Mouse (Mus musculus): ENCODE measurements around the gene Ankrd10. TPM values are rescaled to one million over a fixed set of nuclear protein-coding genes. Genes with fewer than 3 reads are reported as not detected.

Gene Ankrd10
- total RNA-seq, 2 experiments from 2014 or later = 37.2 to 38.0 TPM

- intact Hi-C loops (cut with DNase I) = loop anchor here (5.0 kb wide), 2 partner anchors 83 to 112 kb away; partner anchors contain the start of gene 1700016D06Rik
- DNase-seq = no peak
Measured at GRCm38 (mm10) chr8:11619091-11619490, 16.5 kb downstream of the Ankrd10 start.

GRCm38 (mm10) chr8:11618063-11618462 lies 17.5 kb downstream of the Ankrd10 start:
- no peak for DNase-seq
- intact Hi-C loops (cut with DNase I) = loop anchor here (5.0 kb wide), 2 partner anchors 84 to 111 kb away; partner anchors contain the start of gene 1700016D06Rik

- peak; percentile 45 to 69 for DNase-seq
Measured at GRCm38 (mm10) chr8:11616294-11616693, 19.3 kb downstream of the Ankrd10 start.

DNA sequence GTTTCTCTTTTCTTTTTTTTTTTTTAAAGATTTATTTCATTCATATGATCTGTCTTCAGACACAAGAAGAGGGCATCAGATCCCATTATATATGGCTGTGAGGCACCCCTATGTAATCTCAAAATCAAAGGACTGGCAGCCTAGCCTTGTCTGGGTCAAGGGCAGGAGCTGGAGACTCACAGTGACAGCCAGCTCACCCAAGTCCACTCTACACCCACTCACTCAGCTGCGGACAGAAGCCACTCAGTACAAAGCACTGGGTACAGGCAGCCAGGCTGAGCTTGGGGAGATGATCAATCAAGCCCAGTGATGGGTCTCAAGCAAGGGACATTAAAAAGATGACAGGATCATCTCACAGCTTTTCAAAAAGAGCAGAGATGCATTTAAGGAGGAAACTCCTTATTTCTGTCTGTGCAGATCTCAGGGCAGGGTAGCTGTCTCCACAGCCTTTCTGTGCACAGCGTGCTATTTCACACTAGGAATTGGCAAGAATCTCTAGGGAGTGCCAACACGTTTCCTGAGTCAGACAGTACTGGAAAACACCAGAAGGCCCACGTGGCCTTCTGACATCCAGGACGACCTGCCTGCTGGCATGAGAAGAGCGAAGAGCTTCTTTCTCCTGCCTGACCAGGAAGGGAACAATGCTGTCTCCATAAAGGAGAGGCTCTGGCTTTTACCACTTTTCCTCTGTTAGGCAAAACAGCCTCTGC lies 21.3 kb downstream of the Ankrd10 start:
- no peak for DNase-seq
- intact Hi-C loops (cut with DNase I) = no loop called here

More at GRCm38 (mm10) chr8:11616294-11616693, 19.3 kb downstream of the Ankrd10 start:
- intact Hi-C loops (cut with DNase I) = loop anchor here (5.0 kb wide), 2 partner anchors 86 to 109 kb away; partner anchors contain the start of gene 1700016D06Rik

DNA sequence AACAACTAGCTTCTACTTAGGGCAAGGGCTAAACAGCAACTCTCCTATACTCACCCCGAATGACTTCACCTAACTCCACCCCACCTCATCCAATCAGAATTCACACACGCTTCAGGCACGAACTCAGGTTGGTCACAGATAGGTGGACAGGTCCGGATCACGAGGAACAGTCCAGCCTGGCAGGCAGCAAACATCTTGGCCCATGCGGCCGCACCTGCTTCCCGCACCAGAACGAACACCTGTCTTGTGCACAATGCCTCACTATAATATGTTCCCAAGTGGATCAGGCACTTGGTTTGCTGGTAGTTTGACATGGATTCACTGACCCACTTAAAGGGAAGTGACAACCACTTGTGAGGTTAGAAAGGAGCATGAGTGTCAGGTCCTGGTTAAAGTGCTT lies 26.7 kb downstream of the Ankrd10 start:
- DNase-seq = no peak
- intact Hi-C loops (cut with DNase I) = no loop called here

DNA sequence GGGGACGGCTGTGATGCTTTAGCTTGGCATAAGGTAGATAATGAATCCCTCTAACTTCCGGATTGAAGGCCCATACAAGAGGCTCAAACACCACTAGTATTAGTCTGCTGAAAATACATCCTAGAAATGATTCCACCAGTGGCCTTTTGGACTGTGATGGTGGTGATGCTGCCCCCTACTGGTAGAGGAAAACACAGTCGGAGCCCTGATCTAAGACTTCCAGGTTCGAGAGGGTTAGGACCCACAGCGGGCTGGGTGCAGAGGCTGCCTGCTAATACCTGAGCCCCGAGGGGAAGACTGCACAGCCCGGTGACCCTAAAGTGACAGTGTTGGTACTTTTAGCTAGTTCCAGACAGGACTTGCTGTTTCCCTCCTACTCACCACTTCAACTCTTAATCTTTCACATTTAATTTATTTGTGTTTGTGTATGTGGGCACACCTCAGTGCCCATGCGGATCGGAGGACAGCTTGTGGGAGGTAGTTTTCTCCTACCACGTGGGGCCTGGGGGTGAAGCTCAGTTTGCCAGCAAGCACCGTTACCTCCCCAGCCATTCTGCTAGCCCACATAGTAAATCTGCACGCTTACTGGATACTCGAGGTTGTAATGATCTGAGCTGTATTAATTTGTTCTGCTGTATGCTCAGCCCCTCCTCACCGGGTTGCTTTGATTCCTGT lies 33.4 kb downstream of the Ankrd10 start:
- DNase-seq = peak; percentile 62 to 77
- intact Hi-C loops (cut with DNase I) = loop anchor here (2.0 to 5.0 kb wide), 3 partner anchors 35 to 95 kb away; partner anchors contain the start of gene Cars2

DNA sequence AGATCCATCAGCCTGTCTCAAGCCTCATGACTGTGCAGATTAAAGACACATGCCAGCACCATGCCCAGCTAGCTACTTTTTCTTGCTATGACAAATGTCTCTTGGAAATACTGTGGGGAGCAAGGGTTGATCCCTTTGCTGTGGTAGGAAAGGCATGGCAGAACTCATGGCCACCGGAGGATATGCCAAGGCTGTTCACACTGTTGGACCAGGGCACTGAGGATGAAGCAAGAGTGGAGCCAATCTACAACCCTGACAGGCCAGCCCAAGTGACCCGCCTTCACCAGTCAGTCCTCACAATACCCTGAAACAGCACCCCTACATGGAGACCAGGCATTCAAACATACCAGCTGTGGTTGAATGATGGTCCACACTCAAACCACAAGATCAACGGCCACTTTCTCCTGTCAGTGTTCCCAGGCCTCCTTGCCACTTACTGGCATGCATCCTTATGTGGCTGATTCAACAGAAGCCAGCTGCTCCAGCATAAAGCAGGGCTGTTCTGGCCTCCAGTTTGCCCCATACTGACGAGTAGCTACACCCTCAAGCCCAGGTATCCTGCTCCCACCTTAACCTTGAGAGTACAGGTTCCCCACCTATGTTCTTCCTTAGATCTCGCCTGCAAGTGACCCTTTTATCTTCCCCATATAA lies 35.1 kb downstream of the Ankrd10 start:
- intact Hi-C loops (cut with DNase I) = loop anchor here (5.0 kb wide), 2 partner anchors 33 to 93 kb away; no protein-coding TSS in a partner anchor
- no peak for DNase-seq

GRCm38 (mm10) chr8:11593222-11593884 lies 42.2 kb downstream of the Ankrd10 start:
- DNase-seq = no peak
- intact Hi-C loops (cut with DNase I) = no loop called here

DNA sequence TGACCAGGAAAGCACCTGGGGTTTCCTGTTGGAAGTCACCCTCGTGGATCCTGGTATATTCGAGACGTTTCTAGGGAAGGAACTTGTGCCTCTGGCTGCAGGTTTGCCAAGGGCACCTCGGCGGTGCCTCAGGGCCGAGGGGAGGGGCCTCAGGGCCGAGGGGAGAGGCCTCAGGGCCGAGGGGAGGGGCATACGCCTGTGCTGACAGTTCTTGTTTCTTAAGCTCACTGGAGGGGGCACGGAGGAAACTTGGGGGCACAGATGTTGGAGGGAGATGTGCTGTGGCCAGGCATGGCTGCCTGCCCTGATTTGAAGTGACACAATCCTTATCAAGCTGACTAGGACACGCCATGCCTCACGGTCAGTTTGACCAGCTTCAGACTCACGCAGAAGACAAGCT lies 43.3 kb downstream of the Ankrd10 start:
- DNase-seq = no peak
- intact Hi-C loops (cut with DNase I) = no loop called here

GRCm38 (mm10) chr8:11591837-11592236 lies 43.7 kb downstream of the Ankrd10 start:
- intact Hi-C loops (cut with DNase I) = no loop called here
- DNase-seq = no peak

DNA sequence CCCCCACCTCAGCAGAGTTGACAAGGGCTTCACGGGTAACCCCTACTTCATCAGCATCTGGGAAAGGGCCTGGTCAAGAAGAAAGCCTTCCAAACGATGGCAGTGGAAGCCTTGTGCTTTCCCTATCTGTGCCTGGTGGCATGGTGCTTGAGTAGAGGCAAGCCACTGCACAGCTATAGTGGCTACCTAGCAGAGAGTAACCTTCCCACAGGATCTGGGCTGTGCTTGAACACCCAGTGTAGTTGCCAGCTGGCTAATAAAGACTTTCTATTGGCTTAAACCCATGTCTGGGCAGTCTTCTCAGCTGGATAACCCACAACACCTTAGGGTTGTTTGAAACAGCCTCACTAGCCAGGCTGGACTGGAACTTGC lies 49.2 kb downstream of the Ankrd10 start:
- intact Hi-C loops (cut with DNase I) = no loop called here
- DNase-seq = no peak

- intact Hi-C loops (cut with DNase I) = no loop called here
- DNase-seq = no peak
Measured at GRCm38 (mm10) chr8:11585513-11586373, 49.8 kb downstream of the Ankrd10 start.

DNA sequence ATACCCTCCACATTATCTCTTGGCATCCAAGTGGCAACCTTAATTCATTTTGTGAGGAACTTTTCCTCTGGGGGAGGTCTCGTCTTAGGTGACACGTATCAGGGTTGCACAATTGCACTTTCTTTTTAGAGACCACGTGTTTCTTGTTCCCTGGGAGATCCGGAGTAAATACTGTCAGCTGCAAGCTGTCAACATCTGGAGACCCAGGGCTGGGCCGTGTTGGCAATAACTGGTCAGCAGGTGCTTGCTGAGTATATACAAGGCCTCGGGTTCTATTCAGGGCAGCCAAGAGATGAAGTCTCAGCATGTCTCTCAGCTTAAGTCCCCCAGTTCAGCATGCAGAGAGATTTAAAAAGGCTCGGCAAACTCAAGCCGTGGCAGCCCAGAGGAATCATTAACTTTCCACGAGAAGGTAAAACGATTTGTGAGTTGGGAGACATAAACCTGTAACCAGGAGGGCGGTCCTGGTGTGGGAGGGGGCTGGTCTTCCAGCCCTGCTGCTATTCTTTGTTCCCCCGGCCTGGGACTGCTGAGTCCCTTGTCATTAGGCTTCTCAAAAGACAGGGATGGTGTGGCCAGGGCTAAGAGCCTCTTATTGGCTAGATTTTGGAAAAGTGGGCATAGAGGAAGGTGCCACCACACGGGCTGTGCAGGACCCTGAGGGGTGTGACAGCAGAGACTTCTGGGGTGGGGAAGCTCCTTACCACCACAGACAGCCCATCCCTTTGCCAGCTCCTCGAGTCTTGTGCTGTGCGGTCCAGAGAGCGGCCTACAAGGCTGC lies 59.8 kb downstream of the Ankrd10 start:
- intact Hi-C loops (cut with DNase I) = no loop called here
- DNase-seq = peak in 1 of 2 experiments; percentile 25

- DNase-seq = peak in 1 of 2 experiments; percentile 13
- intact Hi-C loops (cut with DNase I) = no loop called here
Measured at GRCm38 (mm10) chr8:11574911-11575603, 60.5 kb downstream of the Ankrd10 start.

DNA sequence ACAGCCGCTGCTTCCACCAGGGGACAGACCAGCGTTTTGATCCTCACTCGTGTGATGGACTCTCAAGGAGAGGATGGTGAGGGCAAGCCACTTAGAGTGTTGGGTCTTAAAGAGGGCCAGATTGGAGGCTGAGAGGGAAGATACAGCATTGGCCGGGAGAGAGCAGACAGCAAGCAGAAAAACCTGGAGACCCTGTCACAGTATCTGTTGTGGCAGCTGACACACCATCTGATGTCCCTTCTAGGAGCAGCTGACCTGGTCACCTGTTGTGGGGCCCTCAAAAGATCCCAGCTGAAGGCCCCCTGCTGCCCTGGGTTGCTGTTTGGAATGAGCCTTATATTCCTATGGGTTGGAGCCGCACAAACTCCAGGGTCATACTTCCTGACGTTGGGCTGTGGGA lies 63.1 kb downstream of the Ankrd10 start:
- no peak for DNase-seq
- intact Hi-C loops (cut with DNase I) = no loop called here

DNA sequence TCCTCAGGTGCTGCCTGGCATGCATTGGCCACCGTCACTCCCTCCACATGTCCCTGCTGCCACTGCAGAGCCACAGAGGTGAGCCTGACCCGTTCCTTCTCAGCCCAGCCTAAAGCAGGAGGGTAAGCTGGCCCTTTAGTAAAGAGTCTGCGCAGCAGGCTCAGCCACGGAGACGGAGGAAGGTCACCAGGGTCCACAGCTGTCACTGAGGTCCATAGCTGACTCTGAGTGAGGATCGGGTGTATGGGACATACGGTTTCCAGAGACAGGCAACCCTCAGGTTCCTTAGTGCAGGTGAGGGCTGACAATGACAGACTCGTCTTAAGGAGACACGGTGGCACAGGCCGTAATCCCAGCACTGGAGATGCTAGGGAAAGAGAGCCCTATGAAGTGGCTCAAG lies 63.6 kb downstream of the Ankrd10 start:
- intact Hi-C loops (cut with DNase I) = no loop called here

DNA sequence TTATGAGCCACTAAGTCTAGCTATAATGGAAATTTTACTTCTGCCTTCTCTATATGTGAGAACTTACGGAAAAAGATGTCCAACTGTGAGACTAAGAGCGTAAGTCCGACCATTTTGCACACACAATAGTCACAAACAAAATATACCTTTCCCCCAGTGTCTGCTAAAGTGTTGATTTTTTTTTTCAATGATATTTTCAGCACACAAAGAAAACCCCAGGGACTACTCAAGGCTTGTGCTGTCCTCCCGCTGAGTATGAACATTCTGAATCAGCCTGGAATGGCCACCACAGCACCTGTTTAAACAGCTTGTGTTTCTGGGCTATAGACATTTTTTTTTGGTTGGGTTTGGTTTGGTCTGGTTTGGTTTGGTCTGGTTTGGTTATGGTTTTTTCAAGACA lies 64.8 kb downstream of the Ankrd10 start:
- intact Hi-C loops (cut with DNase I) = no loop called here
- no peak for DNase-seq

More for the DNA sequence above, 63.6 kb downstream of the Ankrd10 start:
- no peak for DNase-seq

Measured in heart, postnatal 14 days (tissue).